Mouse (Mus musculus) embryonic facial prominence, embryonic 13.5 days (tissue): ENCODE results near the gene a. TPM values are rescaled to one million over a fixed set of nuclear protein-coding genes. Genes with fewer than 3 reads are reported as not detected.

Experiments
- ATAC-seq: fragments of 200-750 bp; cut with Nextera tagmentation; 2 replicates; pipeline ENCODE4 v1.8.0; 2017; ENCODE audit warnings: low read depth; ENCODE audit not compliant: insufficient number of reproducible peaks, insufficient read depth, low FRiP score, low TSS enrichment
- H3K27ac ChIP-seq: fragments of 300-500 bp; sonication (generic); 2 replicates; pipeline ENCODE4 v1.5.1; 2015; ENCODE audit warnings: moderate library complexity, mild to moderate bottlenecking, inconsistent platforms
- H3K27me3 ChIP-seq: fragments of 300-500 bp; sonication (generic); 2 replicates; pipeline ENCODE4 v1.6.1; 2015; ENCODE audit warnings: mild to moderate bottlenecking, inconsistent platforms
- H3K36me3 ChIP-seq: fragments of 300-500 bp; sonication (generic); 2 replicates; pipeline ENCODE4 v1.6.1; 2015; ENCODE audit warnings: mild to moderate bottlenecking, inconsistent platforms
- H3K4me1 ChIP-seq: fragments of 300-500 bp; sonication (generic); 2 replicates; pipeline ENCODE4 v1.6.1; 2015; ENCODE audit warnings: inconsistent platforms
- H3K4me2 ChIP-seq: fragments of 300-500 bp; sonication (generic); 2 replicates; pipeline ENCODE4 v1.6.1; 2015; ENCODE audit warnings: moderate library complexity, mild to moderate bottlenecking, inconsistent platforms
- H3K4me3 ChIP-seq: fragments of 300-500 bp; sonication (generic); 2 replicates; pipeline ENCODE4 v1.5.1; 2015; ENCODE audit warnings: mild to moderate bottlenecking, inconsistent platforms
- H3K9ac ChIP-seq: fragments of 300-500 bp; sonication (generic); 2 replicates; pipeline ENCODE4 v1.6.1; 2015; ENCODE audit warnings: mild to moderate bottlenecking, inconsistent platforms
- H3K9me3 ChIP-seq: fragments of 300-500 bp; sonication (generic); 2 replicates; pipeline ENCODE4 v1.6.1; 2016; ENCODE audit warnings: inconsistent platforms
- WGBS: fragments of 180-500 bp; shearing (Covaris S2); methylation state at CpG from one replicate; pipeline ENCODE4 v1.1.7; 2015; ENCODE audit warnings: mixed read lengths; 5-methylcytosine and 5-hydroxymethylcytosine counted together
- polyA plus RNA-seq: library from polyadenylated mRNA; unstranded; fragments of >200 nt; fragmentation: Nextera tagmentation; extraction: Ambion mirVana; gene quantifications from 2 replicates; pipeline ENCODE4 v1.2.1, GENCODE M21; 2015

a gene
- polyA plus RNA-seq, 1 experiment from 2014 or later = 23.5 TPM

DNA sequence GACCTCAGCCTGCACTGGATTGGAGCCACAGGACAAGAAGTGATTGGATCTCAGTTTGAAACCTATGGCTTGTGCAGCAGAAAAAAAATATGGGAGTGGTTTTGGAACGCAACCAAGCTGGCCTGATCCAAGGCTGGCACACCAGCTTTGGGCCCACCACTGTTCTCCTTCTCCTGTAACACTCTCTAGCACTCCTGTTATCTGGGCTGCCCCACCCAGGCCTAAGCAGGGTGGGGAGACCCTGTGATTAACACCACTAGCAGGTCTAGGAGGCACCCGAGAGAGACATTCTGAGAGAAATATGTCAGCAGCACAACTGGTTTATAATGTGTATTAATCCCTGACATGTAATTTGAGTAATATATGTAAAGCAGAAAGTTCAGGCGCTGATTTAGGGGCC lies 28.0 kb upstream of the a start:
- no peak overlapping the region for H3K4me2 ChIP-seq
- no peaks in the 10 kb centered on the region for H3K27me3 ChIP-seq
- peaks cover 12% of the 10 kb centered on the region; the same call in 1 of the 2 replicates for H3K9me3 ChIP-seq
- 61% methylated on average over 3 of the region's 3 CpGs for WGBS
- peaks cover 10% of the 10 kb centered on the region for H3K4me1 ChIP-seq
- no peak overlapping the region for H3K4me3 ChIP-seq
- H3K27ac ChIP-seq = no peak overlapping the region
- H3K36me3 ChIP-seq = no peaks in the 10 kb centered on the region
- ATAC-seq = 0 out of 2 replicates have a peak, but pooled peaks have one; percentile 62
- H3K9ac ChIP-seq = no peak overlapping the region

DNA sequence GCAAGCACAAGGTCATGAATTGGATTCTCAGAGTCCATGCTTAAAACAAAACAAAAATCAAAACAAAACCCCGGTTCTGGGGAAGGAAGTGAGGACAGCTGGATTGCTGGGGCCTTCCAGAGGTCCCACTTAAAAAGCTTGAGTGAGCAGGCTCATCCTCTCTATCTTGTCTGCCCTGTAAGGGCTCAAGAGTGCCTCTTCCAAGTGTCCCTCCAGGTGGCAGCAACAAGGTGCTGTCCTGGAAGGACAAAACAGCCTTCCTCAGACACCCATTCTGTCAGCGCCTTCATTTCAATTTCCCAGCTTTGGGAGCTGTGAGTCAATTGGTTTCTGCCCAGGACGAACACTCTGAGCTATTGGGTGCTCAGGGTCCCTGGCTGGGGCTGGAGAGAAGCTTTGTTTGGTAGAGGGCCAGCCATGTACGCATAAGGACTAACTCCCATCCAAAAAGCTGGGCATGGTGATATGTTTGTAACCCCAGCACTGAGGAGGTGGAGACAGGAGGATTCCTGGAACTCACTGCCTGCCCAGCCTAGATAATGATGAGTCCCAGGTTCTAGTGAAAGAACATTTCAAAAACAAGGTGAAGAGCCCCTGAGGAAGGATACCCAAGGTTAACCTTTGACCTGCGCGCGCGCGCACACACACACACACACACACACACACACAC lies 26.2 kb upstream of the a start:
- Histone ChIP-seq H3K4me1 (peaks cover 14% of the 10 kb centered on the region), H3K4me3 (no peak overlapping the region), H3K27ac (no peak overlapping the region), H3K9ac (no peak overlapping the region), H3K36me3 (no peaks in the 10 kb centered on the region), H3K9me3 (peaks cover 12% of the 10 kb centered on the region; the same call in 1 of the 2 replicates), H3K4me2 (no peak overlapping the region), H3K27me3 (no peaks in the 10 kb centered on the region)
- 81% methylated on average over 9 of the region's 9 CpGs for WGBS
- no peak for ATAC-seq

DNA sequence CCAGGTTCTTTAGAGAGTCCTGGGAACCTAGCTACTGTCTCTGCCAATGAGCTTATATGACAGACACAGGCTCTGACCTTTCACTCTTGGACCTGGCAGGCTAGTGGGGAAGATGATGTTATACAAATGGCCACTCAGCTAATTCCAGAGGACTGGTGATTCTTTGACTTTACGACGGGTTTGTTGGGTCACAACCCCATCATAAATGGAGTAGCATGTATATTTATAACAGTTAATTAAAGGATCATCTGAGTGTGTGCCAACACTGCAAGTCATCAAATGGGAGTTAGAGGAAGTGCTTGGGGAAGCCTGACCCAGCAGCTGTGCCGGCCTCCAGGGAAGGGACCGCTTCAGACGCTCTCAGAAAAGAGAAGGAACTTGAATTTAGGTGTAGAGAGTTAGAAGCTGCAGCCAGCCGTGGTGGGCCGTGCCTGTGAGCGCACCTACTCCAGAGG lies 25.6 kb upstream of the a start:
- H3K27me3 ChIP-seq = no peaks in the 10 kb centered on the region
- no peak for ATAC-seq
- 82% methylated on average over 8 of the region's 8 CpGs for WGBS
- no peak overlapping the region for H3K9ac ChIP-seq
- H3K9me3 ChIP-seq = peaks cover 8% of the 10 kb centered on the region; the same call in 1 of the 2 replicates
- no peaks in the 10 kb centered on the region for H3K36me3 ChIP-seq
- no peak overlapping the region for H3K4me3 ChIP-seq
- no peak overlapping the region for H3K27ac ChIP-seq
- peaks cover 14% of the 10 kb centered on the region for H3K4me1 ChIP-seq
- no peak overlapping the region for H3K4me2 ChIP-seq

DNA sequence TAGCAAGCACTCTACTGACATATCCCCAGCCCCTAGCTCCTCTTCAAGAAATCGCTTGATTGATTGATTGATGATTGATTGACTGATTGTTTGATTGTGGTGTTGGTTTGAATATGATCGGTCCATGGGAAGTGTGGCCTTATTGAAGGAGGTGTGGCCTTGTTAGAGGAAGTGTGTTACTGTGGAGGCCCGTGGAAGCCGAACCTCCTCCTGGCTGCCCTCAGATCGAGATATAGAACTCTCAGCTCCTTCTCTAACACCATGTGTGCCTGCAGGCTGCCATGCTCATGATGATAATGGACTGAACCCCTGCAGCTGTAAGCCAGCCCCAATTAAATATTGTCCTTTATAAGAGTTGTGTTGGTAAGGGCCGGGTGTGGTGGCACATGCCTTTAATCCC lies 24.2 kb upstream of the a start:
- no peak for ATAC-seq
- WGBS = 85% methylated on average over 6 of the region's 6 CpGs
- H3K9me3 ChIP-seq = no peaks in the 10 kb centered on the region
- no peak overlapping the region for H3K9ac ChIP-seq
- H3K4me3 ChIP-seq = no peak overlapping the region
- no peaks in the 10 kb centered on the region for H3K27me3 ChIP-seq
- H3K27ac ChIP-seq = no peak overlapping the region
- peaks cover 14% of the 10 kb centered on the region for H3K4me1 ChIP-seq
- H3K36me3 ChIP-seq = no peaks in the 10 kb centered on the region
- no peak overlapping the region for H3K4me2 ChIP-seq

DNA sequence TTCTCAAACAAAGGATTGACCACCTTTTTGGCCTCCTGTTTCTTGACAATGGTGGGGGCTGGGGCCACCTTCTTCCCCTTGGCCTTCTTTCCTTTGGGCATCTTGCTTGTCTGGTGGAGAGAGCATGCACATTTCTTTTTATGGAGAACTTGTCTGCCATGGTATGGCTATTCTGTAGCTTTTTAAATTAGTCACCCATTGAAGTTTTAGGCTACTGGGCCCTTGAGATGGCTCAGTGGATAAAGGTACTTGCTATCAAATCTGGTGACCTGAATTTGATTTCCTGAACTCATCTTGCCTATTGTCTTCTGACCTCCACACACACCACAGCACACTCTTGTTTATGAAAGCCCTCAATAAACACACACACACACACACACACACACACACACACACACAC lies 21.3 kb upstream of the a start, which contains the start of gene Gm14214:
TSS of gene Gm14214 (minus strand) at position 101 of the 400 bp plus-strand sequence.
- Histone ChIP-seq H3K36me3 (no peaks in the 10 kb centered on the region), H3K9ac (no peak within 1 kb of the TSS), H3K9me3 (no peaks in the 10 kb centered on the region), H3K27ac (no peak within 1 kb of the TSS), H3K4me3 (no peak within 1 kb of the TSS), H3K4me1 (peaks cover 4% of the 10 kb centered on the region; the same call in 1 of the 2 replicates), H3K4me2 (no peak within 1 kb of the TSS), H3K27me3 (no peaks in the 10 kb centered on the region)
- ATAC-seq = no peak

DNA sequence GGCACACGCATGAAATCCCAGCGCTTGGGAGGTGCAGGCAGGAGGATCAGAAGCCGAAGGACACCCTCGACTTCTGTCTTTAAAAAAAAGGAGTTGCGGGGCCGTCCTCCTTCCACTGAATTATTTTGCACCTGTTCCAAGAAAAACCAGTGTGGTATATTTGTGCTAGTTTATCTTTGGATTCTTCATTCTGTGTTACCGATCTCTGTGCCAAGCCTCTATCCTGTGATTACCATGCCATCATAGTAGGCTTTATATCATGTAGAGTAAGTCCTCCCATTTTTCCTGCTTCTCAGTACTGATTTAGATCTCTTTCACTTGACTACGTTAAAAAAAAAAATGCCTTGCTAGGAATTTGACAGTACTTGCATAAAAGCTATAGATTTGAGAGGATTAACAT lies 19.6 kb upstream of the a start:
- 76% methylated on average over 8 of the region's 8 CpGs for WGBS
- Histone ChIP-seq H3K27ac (no peak overlapping the region), H3K4me3 (no peak overlapping the region), H3K9ac (no peak overlapping the region), H3K9me3 (no peaks in the 10 kb centered on the region), H3K36me3 (no peaks in the 10 kb centered on the region), H3K4me2 (no peak overlapping the region), H3K4me1 (peaks cover 4% of the 10 kb centered on the region; the same call in 1 of the 2 replicates), H3K27me3 (no peaks in the 10 kb centered on the region)
- no peak for ATAC-seq

DNA sequence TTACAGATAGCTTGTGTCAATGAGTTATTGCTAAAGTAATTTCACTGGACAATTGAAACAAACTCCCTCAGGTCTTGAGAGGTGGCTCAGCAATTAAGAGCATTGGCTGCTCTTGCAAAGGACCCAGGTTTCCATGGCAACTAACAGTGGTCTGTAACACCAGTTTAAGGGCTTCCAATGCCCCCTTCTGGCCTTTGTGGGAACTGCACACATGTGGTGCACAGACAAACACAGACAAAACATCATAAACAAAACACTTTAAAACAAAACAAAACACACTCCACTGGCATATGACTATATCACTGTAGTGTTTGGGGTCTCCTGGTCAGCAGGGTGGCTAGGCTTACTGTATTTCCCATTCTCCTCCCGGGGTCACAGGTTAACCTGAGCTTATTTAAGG lies 17.2 kb upstream of the a start:
- H3K4me3 ChIP-seq = no peak overlapping the region
- H3K36me3 ChIP-seq = no peaks in the 10 kb centered on the region
- H3K9ac ChIP-seq = no peak overlapping the region
- no peaks in the 10 kb centered on the region for H3K4me1 ChIP-seq
- no peaks in the 10 kb centered on the region for H3K9me3 ChIP-seq
- no peak overlapping the region for H3K27ac ChIP-seq
- H3K27me3 ChIP-seq = no peaks in the 10 kb centered on the region
- 85% methylated on average over 1 of the region's 1 CpGs for WGBS
- no peak overlapping the region for H3K4me2 ChIP-seq
- ATAC-seq = no peak

DNA sequence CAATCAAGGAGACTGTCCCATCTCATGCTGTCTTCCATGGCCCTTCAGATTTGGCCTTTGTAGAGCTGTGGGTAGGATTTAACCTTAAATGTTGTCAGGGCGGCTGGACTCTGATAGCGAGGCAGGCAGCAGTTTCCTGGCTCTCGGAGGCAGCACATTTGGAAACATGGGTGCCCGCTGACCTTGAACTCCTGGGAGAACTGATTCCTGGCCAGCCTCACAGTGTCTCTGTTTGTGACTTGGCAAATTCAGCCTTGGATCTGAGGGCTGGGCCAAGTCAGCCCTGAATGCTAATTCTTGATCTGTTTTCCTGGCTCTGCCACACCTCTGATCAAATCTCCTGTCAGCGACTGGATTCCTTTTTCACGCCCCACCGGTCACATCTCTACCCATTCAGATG lies 14.7 kb upstream of the a start:
- Histone ChIP-seq H3K4me1 (peaks cover 6% of the 10 kb centered on the region; the same call in 1 of the 2 replicates), H3K4me3 (no peak overlapping the region)

DNA sequence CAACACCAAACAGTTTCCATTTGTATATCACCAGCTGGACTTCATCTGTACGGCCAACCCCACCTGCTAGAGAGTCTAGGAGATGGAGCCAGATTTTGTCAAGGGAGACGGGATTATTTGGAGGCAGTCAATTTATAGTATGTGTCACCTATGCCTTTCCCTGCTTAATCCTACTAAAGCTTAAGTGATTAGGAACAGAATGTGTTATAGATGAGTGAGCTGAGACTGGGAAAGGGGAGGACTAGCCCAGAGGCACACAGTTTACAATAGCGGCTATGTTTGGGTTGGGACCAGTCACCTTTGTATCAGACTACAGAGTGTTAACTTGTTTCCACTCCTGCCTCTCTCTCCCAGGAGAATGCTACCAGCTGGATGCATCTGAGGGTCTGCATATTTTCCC lies 11.6 kb upstream of the a start:
- no peak overlapping the region for H3K9ac ChIP-seq
- H3K4me3 ChIP-seq = no peak overlapping the region
- H3K27ac ChIP-seq = no peak overlapping the region
- no peak for ATAC-seq
- no peaks in the 10 kb centered on the region for H3K27me3 ChIP-seq
- H3K36me3 ChIP-seq = no peaks in the 10 kb centered on the region
- no peak overlapping the region for H3K4me2 ChIP-seq
- no peaks in the 10 kb centered on the region for H3K9me3 ChIP-seq
- peaks cover 14% of the 10 kb centered on the region for H3K4me1 ChIP-seq
- 29% methylated on average over 3 of the region's 3 CpGs for WGBS

More for the DNA sequence above, 14.7 kb upstream of the a start:
- no peaks in the 10 kb centered on the region for H3K9me3 ChIP-seq
- no peak overlapping the region for H3K27ac ChIP-seq
- WGBS = 70% methylated on average over 7 of the region's 7 CpGs
- H3K27me3 ChIP-seq = no peaks in the 10 kb centered on the region
- ATAC-seq = no peak
- H3K36me3 ChIP-seq = no peaks in the 10 kb centered on the region
- no peak overlapping the region for H3K9ac ChIP-seq
- no peak overlapping the region for H3K4me2 ChIP-seq

DNA sequence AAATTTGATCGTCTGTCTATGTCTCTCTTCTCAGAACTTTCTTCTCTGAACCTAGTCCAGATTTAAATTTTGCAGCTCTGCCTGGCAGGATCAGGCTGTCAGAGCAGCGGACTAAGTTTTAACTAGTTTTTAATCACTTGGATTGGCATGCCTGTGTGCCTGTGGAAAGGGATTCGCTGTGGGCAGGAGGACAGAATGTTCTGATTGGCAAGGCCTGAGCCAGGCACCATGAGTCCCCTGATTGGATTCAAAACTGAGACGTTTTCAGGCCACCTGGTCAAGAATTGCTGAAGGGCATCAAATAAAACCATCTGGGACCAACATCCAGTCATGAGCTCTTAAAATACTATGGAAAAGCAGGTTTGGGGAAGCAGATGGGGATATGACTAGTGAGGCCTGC lies 8.8 kb upstream of the a start:
- WGBS = 49% methylated on average over 4 of the region's 4 CpGs
- no peak for ATAC-seq
- Histone ChIP-seq H3K9ac (no peak overlapping the region), H3K4me3 (no peak overlapping the region), H3K27ac (no peak overlapping the region), H3K36me3 (no peaks in the 10 kb centered on the region), H3K9me3 (no peaks in the 10 kb centered on the region), H3K4me1 (peaks cover 22% of the 10 kb centered on the region), H3K4me2 (no peak overlapping the region), H3K27me3 (no peaks in the 10 kb centered on the region)

DNA sequence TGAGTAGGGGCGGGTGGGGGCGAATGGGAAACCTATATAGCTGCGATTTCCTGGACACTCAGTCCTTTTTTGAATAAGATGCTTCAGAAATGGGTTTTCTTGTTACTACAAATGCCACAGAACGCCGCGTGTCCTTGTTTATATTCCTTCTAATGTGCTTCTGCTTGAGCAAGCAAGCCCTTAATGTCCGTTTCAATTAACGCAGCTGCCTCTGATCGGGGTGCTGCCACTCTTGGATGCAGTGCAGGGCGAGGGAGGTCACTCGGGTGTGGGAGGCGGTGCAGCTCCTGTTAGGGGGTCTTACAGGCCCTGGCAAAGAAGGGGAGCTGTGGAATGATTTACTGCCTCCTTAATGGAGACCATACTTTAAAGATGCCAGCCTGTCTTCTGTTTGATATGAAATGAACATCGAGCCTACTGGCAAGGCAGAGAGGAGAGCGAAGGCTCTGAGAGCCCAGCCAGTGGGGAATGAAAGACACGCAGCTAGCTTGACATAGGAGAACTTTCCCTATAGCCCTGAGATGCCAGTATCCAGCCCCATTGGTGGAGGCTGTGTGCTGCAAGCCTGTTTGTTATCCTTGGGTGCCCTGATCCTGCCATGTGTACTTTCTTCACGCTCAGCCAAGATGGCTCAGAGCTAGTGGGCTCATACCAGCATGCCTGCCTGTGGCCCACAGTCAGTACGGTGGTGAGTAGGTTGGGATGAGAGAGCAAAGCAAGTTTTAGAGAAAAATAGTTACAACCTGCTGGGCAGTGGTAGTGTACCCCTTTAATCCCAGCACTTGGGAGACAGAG lies 8.1 kb upstream of the a start:
- Histone ChIP-seq H3K27ac (no peak overlapping the region), H3K9me3 (no peaks in the 10 kb centered on the region), H3K4me2 (no peak overlapping the region), H3K4me3 (no peak overlapping the region), H3K9ac (no peak overlapping the region), H3K36me3 (no peaks in the 10 kb centered on the region), H3K27me3 (no peaks in the 10 kb centered on the region), H3K4me1 (peaks cover 22% of the 10 kb centered on the region)
- WGBS = 72% methylated on average over 17 of the region's 17 CpGs
- no peak for ATAC-seq

DNA sequence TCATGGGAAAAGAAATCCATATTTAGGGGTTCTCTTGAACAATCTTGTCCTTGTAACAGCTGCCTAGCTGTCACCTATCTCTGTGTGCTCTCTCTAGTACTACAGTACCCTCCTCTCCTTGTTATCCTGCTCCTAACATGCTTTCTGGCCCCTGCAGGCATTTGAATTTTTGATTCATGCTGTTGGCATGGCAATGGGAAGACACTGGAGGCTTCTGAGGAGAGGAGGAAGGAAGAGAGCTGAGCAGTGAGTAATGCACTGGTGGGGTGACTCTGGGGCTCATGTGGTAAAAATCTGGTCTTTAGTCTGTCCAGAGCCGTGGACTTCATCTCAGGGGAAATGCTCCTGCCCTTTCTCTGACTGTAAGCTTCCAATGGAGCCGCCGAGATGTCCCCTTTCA lies 5.9 kb upstream of the a start:
- Histone ChIP-seq H3K4me3 (no peak overlapping the region), H3K9ac (no peak overlapping the region), H3K4me1 (peaks cover 20% of the 10 kb centered on the region), H3K4me2 (no peak overlapping the region), H3K36me3 (no peaks in the 10 kb centered on the region), H3K27ac (no peak overlapping the region), H3K27me3 (no peaks in the 10 kb centered on the region), H3K9me3 (no peaks in the 10 kb centered on the region)
- WGBS = 49% methylated on average over 3 of the region's 3 CpGs
- no peak for ATAC-seq
